Mouse (Mus musculus) heart, postnatal 10 days (tissue): ENCODE data around the gene Trcg1. TPM values are rescaled to one million over a fixed set of nuclear protein-coding genes. Genes with fewer than 3 reads are reported as not detected.
A peak's percentile ranks its signal among the peaks of the same experiment; 100 is the strongest.
"Not testable (repeated sequence)": the region's sequence is repeated elsewhere in the genome, so short reads cannot be mapped to it uniquely, and the experiment has no call there.

Experiments used
- DNase-seq, 2 experiments: peaks; one replicate each; pipeline ENCODE4 v3.0.0; 2021
- intact Hi-C: fragments of 180-260 bp; cut with DNase I; formaldehyde crosslinking; loops from one replicate; pipeline ENCODE4 v1.15.1; 2025
- total RNA-seq, 2 experiments: library from RNA; stranded (reverse); gene quantifications; 2 replicates each; pipeline ENCODE4 v1.2.3; 2021

Gene Trcg1
- total RNA-seq, result not detected

- intact Hi-C loops, result no loop called here
Observed at GRCm38 (mm10) chr9:57236256-57236655, at the start of gene Trcg1. Gene Trcg1 (plus strand): TSS chr9:57236556.

GRCm38 (mm10) chr9:57196708-57197107 lies 39.6 kb upstream of the Trcg1 start:
- no peak for DNase-seq
- intact Hi-C loops, result no loop called here

More at GRCm38 (mm10) chr9:57236256-57236655, at the start of gene Trcg1:
- DNase-seq, result no peak

- DNase-seq, result no peak
- intact Hi-C loops, result no loop called here
Observed at GRCm38 (mm10) chr9:57197414-57197813, 38.9 kb upstream of the Trcg1 start.

GRCm38 (mm10) chr9:57202981-57203380 lies 33.4 kb upstream of the Trcg1 start:
- intact Hi-C loops, result no loop called here
- no peak for DNase-seq

GRCm38 (mm10) chr9:57203571-57203970 lies 32.8 kb upstream of the Trcg1 start:
- intact Hi-C loops, DNase-seq: not testable (repeated sequence)

GRCm38 (mm10) chr9:57206896-57207295 lies 29.5 kb upstream of the Trcg1 start:
- intact Hi-C loops, result no loop called here

GRCm38 (mm10) chr9:57209316-57209715 lies 27.0 kb upstream of the Trcg1 start:
- peak; percentile 20 to 42 for DNase-seq
- intact Hi-C loops, result loop anchor here (1.0 to 2.0 kb wide), 2 partner anchors 228 to 307 kb away; no protein-coding TSS in a partner anchor

More at GRCm38 (mm10) chr9:57206896-57207295, 29.5 kb upstream of the Trcg1 start:
- no peak for DNase-seq

GRCm38 (mm10) chr9:57212448-57213222 lies 23.7 kb upstream of the Trcg1 start:
- intact Hi-C loops, result loop anchor here (5.0 to 10.0 kb wide), 2 partner anchors 50 to 258 kb away; partner anchors contain the start of gene Snupn
- no peak for DNase-seq

- intact Hi-C loops, result loop anchor here (5.0 to 10.0 kb wide), 2 partner anchors 52 to 260 kb away; partner anchors contain the start of gene Snupn
- DNase-seq, result no peak
Observed at GRCm38 (mm10) chr9:57214500-57214899, 21.9 kb upstream of the Trcg1 start.

GRCm38 (mm10) chr9:57217220-57217619 lies 19.1 kb upstream of the Trcg1 start:
- DNase-seq, result no peak
- intact Hi-C loops, result loop anchor here (10.0 kb wide), 1 partner anchor 262 kb away; the partner anchor contains the start of gene Snupn

GRCm38 (mm10) chr9:57218776-57219175 lies 17.6 kb upstream of the Trcg1 start:
- intact Hi-C loops, result loop anchor here (10.0 kb wide), 1 partner anchor 264 kb away; the partner anchor contains the start of gene Snupn
- no peak for DNase-seq

- no peak for DNase-seq
- intact Hi-C loops, result loop anchor here (10.0 kb wide), 1 partner anchor 265 kb away; the partner anchor contains the start of gene Snupn
Observed at GRCm38 (mm10) chr9:57219511-57219910, 16.8 kb upstream of the Trcg1 start.

- intact Hi-C loops, result loop anchor here (5.0 to 10.0 kb wide), 2 partner anchors 166 to 328 kb away; no protein-coding TSS in a partner anchor
- DNase-seq, result peak; percentile 48 to 54
Observed at GRCm38 (mm10) chr9:57220356-57220755, 16.0 kb upstream of the Trcg1 start.

GRCm38 (mm10) chr9:57223341-57223740 lies 13.0 kb upstream of the Trcg1 start:
- intact Hi-C loops, result loop anchor here (5.0 to 10.0 kb wide), 2 partner anchors 169 to 331 kb away; no protein-coding TSS in a partner anchor

GRCm38 (mm10) chr9:57225780-57226627 lies 10.4 kb upstream of the Trcg1 start:
- DNase-seq, result no peak
- intact Hi-C loops, result loop anchor here (10.0 kb wide), 1 partner anchor 171 kb away; no protein-coding TSS in a partner anchor

More at GRCm38 (mm10) chr9:57223341-57223740, 13.0 kb upstream of the Trcg1 start:
- DNase-seq, result no peak

GRCm38 (mm10) chr9:57226628-57227122 lies 9.7 kb upstream of the Trcg1 start:
- intact Hi-C loops, result loop anchor here (10.0 kb wide), 1 partner anchor 172 kb away; no protein-coding TSS in a partner anchor
- not testable (repeated sequence) for DNase-seq

- DNase-seq, result no peak
Observed at GRCm38 (mm10) chr9:57227203-57227602, 9.2 kb upstream of the Trcg1 start.

GRCm38 (mm10) chr9:57228186-57228585 lies 8.2 kb upstream of the Trcg1 start:
- intact Hi-C loops, result loop anchor here (10.0 kb wide), 1 partner anchor 173 kb away; no protein-coding TSS in a partner anchor
- DNase-seq, result no peak

More at GRCm38 (mm10) chr9:57227203-57227602, 9.2 kb upstream of the Trcg1 start:
- intact Hi-C loops, result loop anchor here (10.0 kb wide), 1 partner anchor 172 kb away; no protein-coding TSS in a partner anchor

GRCm38 (mm10) chr9:57229726-57230125 lies 6.6 kb upstream of the Trcg1 start:
- DNase-seq, result no peak
- intact Hi-C loops, result loop anchor here (10.0 kb wide), 1 partner anchor 175 kb away; no protein-coding TSS in a partner anchor

- intact Hi-C loops, result no loop called here
- no peak for DNase-seq
Observed at GRCm38 (mm10) chr9:57230146-57230783, 6.1 kb upstream of the Trcg1 start.
